Mouse (Mus musculus): ENCODE results near the gene Tnf. TPM values are rescaled to one million over a fixed set of nuclear protein-coding genes. Genes with fewer than 3 reads are reported as not detected.

Tnf gene
- 40.7 TPM for polyA plus RNA-seq (2017; shearing (Covaris generic))

DNA sequence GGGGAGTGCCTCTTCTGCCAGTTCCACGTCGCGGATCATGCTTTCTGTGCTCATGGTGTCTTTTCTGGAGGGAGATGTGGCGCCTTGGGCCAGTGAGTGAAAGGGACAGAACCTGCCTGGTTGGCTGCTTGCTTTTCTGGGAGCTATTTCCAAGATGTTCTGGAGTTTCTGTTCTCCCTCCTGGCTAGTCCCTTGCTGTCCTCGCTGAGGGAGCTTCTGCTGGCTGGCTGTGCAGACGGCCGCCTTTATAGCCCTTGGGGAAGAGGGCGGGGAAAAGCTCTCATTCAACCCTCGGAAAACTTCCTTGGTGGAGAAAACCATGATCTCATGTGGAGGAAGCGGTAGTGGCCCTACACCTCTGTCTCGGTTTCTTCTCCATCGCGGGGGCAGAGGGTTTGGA, at the start of gene Tnf:
Gene Tnf, minus strand, starts transcription at position 221 of the 400 bp plus-strand sequence.

DNA sequence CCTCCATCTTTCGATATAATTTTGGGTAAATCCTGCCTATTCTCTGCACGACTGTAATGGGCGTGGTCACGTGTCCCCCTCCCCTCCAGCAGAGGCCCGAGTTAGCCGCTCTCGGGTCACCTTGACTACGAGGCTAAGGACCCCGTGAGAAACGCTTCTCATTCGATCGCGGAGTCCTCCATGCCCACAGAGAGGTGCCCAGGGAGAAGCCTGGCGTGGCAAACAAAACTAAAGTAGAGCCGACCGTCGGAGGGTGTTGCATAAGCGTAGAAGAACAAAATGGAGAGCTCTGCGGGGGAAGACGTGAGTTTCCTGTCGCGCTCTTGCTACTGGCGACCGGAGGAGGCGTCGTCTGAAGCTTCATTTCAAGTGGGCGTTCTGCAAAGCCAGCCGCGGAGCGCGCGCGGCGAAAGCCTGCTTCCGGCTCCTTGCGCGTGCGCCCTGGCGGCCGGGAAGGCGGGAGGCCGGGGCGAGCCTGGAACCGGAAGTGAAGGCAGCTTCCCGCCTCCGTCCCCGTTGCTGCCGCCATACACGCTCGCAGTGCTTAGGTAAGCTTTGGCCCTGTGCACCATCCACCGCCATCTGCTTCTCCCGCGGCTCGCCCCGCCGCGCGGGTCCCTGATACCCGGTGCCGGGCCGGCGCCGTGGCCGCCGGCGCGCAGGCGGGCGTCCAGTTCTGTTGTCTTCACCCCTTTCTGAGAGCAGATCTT, 39.7 kb upstream of the Tnf start, which contains the start of gene Ddx39b:
Gene Ddx39b, plus strand, starts transcription at position 442 of the 710 bp plus-strand sequence.

DNA sequence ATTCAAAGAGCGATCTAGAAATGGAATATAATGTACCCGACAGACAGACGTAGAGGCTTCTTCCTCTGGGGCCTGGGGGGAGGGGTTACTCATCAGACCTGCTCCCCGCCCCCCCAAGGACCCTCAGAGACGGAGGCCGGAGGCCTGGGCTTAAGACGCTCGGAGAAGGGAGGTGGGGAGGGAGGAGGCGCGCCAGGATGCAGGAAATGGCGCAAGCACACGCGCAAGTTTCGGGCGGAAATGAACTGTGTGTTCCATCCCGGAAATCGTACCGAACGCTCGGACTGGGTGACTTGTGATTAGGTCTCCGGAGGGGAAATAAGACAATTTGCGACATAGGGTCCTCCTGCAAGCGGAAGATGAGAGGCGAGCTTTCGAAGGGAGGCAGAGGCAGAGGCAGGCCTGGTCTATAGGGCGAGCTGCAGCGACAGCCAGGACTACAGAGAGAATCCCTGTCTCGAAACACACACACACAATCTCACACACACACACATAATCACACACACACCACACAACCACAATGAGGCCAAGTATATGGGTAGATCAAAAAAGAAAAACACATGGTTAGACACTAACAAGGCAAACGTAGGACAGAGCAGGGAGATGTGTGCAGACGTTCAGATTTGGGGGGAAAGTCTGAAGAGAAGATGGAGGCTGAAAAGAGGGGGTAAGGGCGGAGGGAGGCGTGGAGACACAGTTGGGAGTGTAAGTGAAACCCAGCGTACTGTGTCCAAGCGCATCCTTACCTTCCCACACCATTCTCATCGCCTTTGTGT, 34.0 kb upstream of the Tnf start, which contains the start of gene Nfkbil1:
Gene Nfkbil1, minus strand, starts transcription at position 179 of the 776 bp plus-strand sequence.

DNA sequence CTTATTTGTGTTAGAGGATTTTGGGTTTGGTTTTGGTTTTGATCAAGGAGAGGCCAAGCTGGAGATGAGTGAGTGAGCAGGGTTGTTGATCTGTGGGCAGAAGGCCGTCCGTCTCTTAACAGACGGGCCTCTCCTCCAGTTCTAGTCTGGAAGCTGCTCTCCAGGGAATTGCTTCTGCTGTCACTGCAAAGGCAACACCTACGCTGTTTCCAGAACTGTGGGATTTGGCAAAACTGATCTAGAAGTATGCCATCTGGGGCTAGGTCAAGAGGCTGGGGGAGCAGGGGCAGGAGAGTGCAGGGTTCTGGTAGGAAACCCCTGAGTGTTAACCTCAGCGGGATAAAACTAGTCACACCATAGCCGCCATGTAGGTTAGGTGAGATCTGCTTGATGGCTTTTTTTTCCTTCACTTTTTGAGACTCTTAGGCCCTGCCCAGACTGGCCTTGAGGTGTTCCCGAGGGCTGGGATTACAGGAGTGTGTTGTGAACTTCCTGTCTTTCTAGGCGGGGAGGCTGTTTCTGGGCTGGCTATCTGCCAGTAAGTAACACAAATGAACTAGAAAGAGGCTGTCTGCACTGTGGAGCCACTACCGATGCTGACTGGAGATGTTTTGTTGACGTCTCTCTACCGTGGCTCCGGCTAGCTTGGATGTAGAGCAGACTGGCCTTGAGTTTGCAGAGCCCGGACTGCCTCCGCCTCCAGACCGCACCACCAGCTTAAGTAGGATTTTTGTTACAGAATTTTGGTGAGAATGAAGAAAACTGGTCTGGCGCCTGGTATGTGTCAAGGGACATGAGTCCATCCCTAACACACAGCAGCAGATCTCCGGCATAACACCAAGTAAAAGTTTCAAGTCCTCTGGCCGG, 31.5 kb upstream of the Tnf start, which contains the start of gene Atp6v1g2:
Gene Atp6v1g2, plus strand, starts transcription at position 547 of the 867 bp plus-strand sequence.

DNA sequence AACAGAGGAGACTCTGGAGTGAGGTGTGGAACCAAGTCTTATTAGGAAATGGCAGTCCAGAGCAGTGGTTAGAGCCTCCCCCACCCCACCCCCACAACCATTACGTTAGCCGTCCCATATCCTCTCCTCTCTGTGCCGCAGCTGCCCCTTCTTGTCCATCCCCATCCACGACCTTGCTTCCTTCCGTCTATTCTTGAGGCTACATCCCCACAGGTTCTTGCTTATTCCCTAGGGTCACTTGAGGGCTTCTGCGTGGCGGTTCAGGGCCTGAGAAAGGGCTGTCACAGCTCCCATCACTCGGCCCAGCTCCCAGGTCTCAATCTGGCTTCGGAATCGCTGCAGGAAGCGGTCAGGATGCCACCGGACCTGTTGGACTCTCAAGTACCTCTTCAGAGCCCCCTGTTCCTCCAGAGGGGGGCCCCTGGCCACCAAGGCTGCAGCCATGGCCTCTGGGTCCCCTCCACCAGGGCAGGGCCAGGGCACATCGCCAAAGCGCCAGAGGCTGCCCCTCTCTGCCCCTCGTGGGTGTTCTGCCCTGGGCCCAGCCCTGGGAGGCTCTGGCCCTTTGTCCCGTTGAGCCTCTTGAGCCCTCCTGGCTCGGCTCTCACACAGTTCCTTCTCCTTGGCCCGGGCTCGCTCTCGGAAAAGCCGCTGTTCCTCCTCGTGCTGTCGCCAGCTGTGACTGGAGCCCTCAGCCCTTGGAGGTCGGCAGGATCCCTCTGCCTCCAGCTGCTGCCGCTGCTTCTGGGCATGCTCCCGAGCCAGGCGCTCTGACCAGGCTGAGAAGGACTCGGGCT, 18.5 kb upstream of the Tnf start, which contains the start of gene Gm16181:
Gene Gm16181, plus strand, starts transcription at position 679 of the 797 bp plus-strand sequence.

DNA sequence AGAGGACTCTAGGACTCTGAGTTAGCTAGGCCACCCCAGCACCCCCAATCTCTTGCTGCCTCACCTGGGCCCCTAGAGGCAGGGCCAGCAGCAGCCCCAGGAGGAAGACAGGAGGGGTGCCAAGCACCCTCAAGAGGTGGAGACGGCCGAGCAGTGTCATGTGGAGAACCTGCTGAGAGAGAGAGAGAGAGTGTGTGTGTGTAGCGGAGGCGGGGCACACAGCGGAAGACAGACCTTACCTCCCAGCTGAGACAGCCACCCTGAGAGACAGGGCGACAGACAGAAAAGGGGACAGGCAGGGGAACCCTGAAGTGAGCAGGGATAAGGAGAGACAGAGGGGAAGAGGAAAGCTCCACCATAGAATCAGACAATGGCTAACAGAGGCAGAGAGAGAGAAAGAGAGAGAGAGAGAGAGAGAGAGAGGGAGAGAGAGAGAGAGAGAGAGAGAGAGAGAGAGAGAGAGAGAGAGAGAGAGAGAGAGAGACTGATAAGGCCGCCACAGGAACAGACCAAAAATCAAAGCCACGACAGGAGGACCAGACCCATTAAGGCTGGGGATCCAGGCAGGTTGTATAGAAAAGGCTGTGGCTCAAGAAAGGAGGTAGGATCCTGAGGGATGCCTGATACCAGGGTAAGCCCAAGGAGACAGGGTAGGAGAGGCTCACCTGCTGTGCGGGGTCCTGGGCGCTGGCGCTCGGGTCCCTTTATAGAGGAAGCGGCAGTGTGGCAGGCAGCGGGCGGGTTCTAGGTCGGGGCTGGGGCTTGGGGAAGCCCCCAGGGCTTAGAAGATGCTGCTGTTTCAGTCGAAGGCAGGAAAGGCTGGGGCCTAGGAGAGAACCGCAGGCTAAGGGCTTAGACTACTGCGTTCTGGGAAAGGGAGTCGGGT, 2.9 kb upstream of the Tnf start, which contains the start of gene Lta:
Gene Lta, minus strand, starts transcription at position 858 of the 886 bp plus-strand sequence.

DNA sequence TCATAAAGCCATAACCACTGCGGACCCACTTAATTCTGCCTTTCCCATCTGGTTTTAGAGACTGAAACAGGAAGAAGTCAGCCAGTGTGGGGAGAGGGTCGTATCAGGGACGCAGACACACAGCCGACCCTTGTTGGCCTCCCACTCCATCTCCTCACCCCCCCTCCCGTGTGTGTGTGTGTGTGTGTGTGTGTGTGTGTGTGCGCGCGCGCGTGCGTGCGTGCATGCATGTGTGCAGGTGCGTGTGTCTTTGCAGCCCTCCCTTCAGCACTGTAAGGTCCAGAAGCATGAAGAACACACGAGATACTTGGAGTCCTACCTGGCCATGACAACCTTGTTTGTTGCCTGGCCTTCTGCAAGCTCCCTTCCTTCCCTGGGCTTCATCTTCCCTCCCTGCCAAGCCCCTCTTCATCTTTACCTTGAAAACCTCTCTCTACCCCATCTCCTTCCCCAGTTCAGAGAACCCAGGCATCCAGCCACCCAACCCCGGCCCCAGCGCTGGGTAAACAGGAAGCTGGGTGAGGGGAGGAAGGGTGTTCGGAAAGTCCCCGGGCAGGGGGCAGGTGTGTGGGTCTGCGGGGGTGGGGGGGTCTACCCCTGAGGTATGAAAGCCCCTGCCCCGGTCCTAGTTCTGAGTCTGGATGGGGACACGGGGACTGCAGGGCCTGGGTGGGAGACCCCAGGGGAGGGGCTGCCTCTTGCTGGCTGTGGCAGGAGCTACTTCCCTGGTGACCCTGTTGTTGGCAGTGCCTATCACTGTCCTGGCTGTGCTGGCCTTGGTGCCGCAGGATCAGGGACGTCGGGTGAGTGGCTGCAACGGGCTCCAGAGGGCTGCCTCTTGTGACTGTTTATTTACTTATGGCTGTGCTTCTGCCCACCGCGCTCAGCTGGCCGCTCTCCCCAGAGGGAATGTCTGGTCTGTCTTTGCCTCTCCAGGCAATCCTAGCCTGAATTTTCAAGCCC, 7.6 kb downstream of the Tnf start, which contains the start of gene Ltb:
Gene Ltb, plus strand, starts transcription at position 559 of the 963 bp plus-strand sequence.

DNA sequence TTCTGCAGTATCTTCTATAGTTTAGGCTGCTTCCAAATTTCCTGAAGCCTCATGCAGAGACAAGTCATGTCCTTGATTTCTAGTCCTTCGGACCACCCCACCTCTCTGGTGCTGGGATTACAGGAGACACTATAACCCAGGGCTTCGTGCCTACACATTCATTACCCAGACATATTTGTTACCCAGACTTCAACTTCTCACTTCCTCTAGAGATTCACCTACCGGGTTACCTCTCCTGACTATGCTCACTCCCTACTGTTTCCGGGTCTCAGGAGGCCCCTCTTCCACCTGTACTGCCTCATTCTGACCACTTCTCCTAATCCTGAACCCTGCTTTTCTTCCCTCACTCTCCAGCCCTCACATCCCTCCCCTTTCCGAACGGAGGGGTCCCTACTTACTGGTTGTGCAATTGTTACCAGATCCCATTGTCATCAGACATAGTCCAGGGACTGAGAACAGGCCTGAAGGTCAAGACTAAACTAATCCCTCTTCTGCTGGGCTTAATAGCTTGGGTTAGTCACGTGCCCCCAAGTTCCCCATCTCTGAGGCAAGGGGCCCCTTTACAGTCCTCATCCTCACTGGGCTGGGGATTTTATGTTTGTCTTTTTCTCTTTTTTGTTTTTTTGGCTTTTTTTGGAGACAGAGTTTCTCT, 13.7 kb downstream of the Tnf start, which contains the start of gene Lst1:
Gene Lst1, minus strand, starts transcription at position 481 of the 652 bp plus-strand sequence.

DNA sequence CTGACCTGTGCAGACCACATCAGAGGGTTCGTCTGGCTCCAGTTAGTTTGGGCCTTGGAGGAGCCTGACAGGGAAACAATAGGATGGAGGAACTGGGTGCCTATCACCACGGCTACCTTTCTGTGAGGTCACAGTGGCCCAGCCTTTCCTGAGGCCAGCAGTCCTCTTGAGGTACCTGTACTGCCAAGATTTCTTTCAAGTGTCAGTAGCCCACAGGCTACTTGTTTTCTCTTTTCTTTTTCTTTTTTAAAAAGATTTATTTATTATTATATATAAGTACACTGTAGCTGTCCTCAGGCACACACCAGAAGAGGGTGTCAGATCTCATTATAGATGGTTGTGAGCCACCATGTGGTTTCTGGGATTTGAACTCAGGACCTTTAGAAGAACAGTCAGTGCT, 25.8 kb downstream of the Tnf start, which contains the start of gene Aif1:
Gene Aif1, minus strand, starts transcription at position 101 of the 400 bp plus-strand sequence.

DNA sequence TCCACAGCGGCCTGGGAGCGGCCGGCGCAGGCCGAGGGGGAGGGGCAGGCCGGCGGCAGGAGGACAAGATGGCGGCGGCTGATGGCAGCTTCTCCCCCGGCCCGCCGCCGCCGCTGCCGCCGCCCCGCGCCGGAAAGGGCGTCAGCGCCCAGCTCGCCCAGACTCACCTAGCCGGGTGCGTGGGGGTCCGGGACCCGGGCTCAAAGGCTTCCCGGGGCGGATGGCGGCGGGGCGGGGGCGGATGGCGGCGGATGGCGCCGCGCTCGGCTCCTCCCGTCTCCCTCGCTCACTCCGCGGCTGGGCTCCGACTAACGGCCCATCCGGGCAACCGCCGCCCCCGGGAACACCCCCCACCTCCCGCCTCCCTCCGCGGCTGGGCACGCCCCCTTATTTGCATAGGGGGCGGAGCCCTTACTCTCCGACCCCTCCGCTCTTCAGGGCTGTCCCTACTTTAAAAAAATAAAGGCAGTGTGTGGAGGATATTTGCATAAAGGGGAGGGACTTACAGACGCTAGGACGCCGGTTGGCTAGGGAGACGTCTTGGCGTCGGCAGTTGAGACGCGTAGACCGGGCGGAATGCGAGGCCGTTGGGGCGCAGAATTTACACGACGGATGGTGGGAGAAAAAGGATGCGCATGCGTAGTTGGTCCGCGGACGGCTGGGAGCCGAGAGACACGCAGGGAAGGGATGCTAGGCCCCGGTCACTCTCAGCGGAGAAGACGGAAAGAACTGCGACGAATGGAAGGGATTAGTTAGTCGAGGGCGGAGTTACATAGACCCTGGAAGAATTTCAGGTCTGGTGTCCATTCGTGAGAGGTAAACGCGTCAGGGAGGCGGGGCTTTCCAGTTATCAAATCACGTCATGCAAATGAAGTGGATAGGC, 37.0 kb downstream of the Tnf start, which contains the start of gene Prrc2a:
Gene Prrc2a, minus strand, starts transcription at position 330 of the 883 bp plus-strand sequence.

Other genes starting within 250 kb of the Tnf start
- 15.6 TPM for gene Hspa1b, start 242.8 kb downstream of the Tnf start, polyA plus RNA-seq (2017; shearing (Covaris generic))
- gene Gm20481, start 232.1 kb downstream of the Tnf start, polyA plus RNA-seq (2017; shearing (Covaris generic)): not detected
- gene Hspa1a, start 229.9 kb downstream of the Tnf start, polyA plus RNA-seq (2017; shearing (Covaris generic)): 2.8 TPM
- not detected for gene Hspa1l, start 229.3 kb downstream of the Tnf start, polyA plus RNA-seq (2017; shearing (Covaris generic))
- 81.8 TPM for gene Lsm2, start 220.1 kb downstream of the Tnf start, polyA plus RNA-seq (2017; shearing (Covaris generic))
- 174 TPM for gene Vars, start 201.0 kb downstream of the Tnf start, polyA plus RNA-seq (2017; shearing (Covaris generic))
- gene Vwa7, start 185.4 kb downstream of the Tnf start, polyA plus RNA-seq (2017; shearing (Covaris generic)): 0.18 TPM
- 0.81 TPM for gene Sapcd1, start 174.0 kb downstream of the Tnf start, polyA plus RNA-seq (2017; shearing (Covaris generic))
- gene Msh5, start 155.3 kb downstream of the Tnf start, polyA plus RNA-seq (2017; shearing (Covaris generic)): 1.2 TPM
- gene Clic1, start 152.0 kb downstream of the Tnf start, polyA plus RNA-seq (2017; shearing (Covaris generic)): 479 TPM
- gene Ddah2, start 143.0 kb downstream of the Tnf start, polyA plus RNA-seq (2017; shearing (Covaris generic)): 1.2 TPM
- gene Ly6g6c, start 136.6 kb downstream of the Tnf start, polyA plus RNA-seq (2017; shearing (Covaris generic)): not detected
- not detected for gene Mpig6b, start 135.8 kb downstream of the Tnf start, polyA plus RNA-seq (2017; shearing (Covaris generic))
- gene Ly6g6e, start 125.1 kb downstream of the Tnf start, polyA plus RNA-seq (2017; shearing (Covaris generic)): not detected
- gene Ly6g6d, start 123.9 kb downstream of the Tnf start, polyA plus RNA-seq (2017; shearing (Covaris generic)): not detected
- not detected for gene Ly6g6f, start 116.4 kb downstream of the Tnf start, polyA plus RNA-seq (2017; shearing (Covaris generic))
- gene Abhd16a, start 112.7 kb downstream of the Tnf start, polyA plus RNA-seq (2017; shearing (Covaris generic)): 66.3 TPM
- gene Ly6g5c, start 93.7 kb downstream of the Tnf start, polyA plus RNA-seq (2017; shearing (Covaris generic)): not detected
- gene Ly6g5b, start 86.6 kb downstream of the Tnf start, polyA plus RNA-seq (2017; shearing (Covaris generic)): 1.1 TPM
- 52.4 TPM for gene Gpank1, start 80.6 kb downstream of the Tnf start, polyA plus RNA-seq (2017; shearing (Covaris generic))
- gene Csnk2b, start 80.0 kb downstream of the Tnf start, polyA plus RNA-seq (2017; shearing (Covaris generic)): 244 TPM
- gene D17H6S53E, start 75.6 kb downstream of the Tnf start, polyA plus RNA-seq (2017; shearing (Covaris generic)): 3.3 TPM
- gene Apom, start 70.0 kb downstream of the Tnf start, polyA plus RNA-seq (2017; shearing (Covaris generic)): not detected
- 57.1 TPM for gene Bag6, start 66.8 kb downstream of the Tnf start, polyA plus RNA-seq (2017; shearing (Covaris generic))
- 26.9 TPM for gene Prrc2a, start 37.1 kb downstream of the Tnf start, polyA plus RNA-seq (2017; shearing (Covaris generic))
- 2.2 TPM for gene Aif1, start 25.9 kb downstream of the Tnf start, polyA plus RNA-seq (2017; shearing (Covaris generic))
- 8.7 TPM for gene Lst1, start 13.6 kb downstream of the Tnf start, polyA plus RNA-seq (2017; shearing (Covaris generic))
- gene Ltb, start 7.6 kb downstream of the Tnf start, polyA plus RNA-seq (2017; shearing (Covaris generic)): 2,032 TPM
- gene Lta, start 3.3 kb upstream of the Tnf start, polyA plus RNA-seq (2017; shearing (Covaris generic)): 158 TPM
- 1.4 TPM for gene Gm16181, start 18.8 kb upstream of the Tnf start, polyA plus RNA-seq (2017; shearing (Covaris generic))
- gene Atp6v1g2, start 31.7 kb upstream of the Tnf start, polyA plus RNA-seq (2017; shearing (Covaris generic)): 5.4 TPM
- gene Nfkbil1, start 33.8 kb upstream of the Tnf start, polyA plus RNA-seq (2017; shearing (Covaris generic)): 22.3 TPM
- 249 TPM for gene Ddx39b, start 39.7 kb upstream of the Tnf start, polyA plus RNA-seq (2017; shearing (Covaris generic))
- gene H2-D1, start 60.7 kb upstream of the Tnf start, polyA plus RNA-seq (2017; shearing (Covaris generic)): 5,785 TPM
- gene H2-Q1, start 118.4 kb upstream of the Tnf start, polyA plus RNA-seq (2017; shearing (Covaris generic)): 0.17 TPM
- 12.5 TPM for gene H2-Q2, start 140.2 kb upstream of the Tnf start, polyA plus RNA-seq (2017; shearing (Covaris generic))
- gene H2-Q4, start 177.6 kb upstream of the Tnf start, polyA plus RNA-seq (2017; shearing (Covaris generic)): 40.5 TPM
- 632 TPM for gene H2-Q6, start 222.8 kb upstream of the Tnf start, polyA plus RNA-seq (2017; shearing (Covaris generic))
- gene H2-Q7, start 237.1 kb upstream of the Tnf start, polyA plus RNA-seq (2017; shearing (Covaris generic)): 2,029 TPM